Mouse (Mus musculus) liver, postnatal 0 days (tissue): ENCODE data around the gene Tia1. TPM values are rescaled to one million over a fixed set of nuclear protein-coding genes. Genes with fewer than 3 reads are reported as not detected.

Experiments used
- ATAC-seq: fragments of 200-750 bp; cut with Nextera tagmentation; 2 replicates; pipeline ENCODE4 v1.8.0; 2017; ENCODE audit warnings: mild to moderate bottlenecking, moderate library complexity
- DNase-seq: peaks from one replicate; pipeline ENCODE4 v3.0.0-alpha.2; 2016
- H3K27ac ChIP-seq: fragments of 300-500 bp; sonication (generic); 2 replicates; pipeline ENCODE4 v1.5.1; 2014; ENCODE audit warnings: antibody characterized with exemption, moderate library complexity, mild to moderate bottlenecking, low read depth
- H3K27me3 ChIP-seq: fragments of 300-500 bp; sonication (generic); 2 replicates; pipeline ENCODE4 v1.6.1; 2014; ENCODE audit warnings: low read length, control low read depth, mixed read lengths; ENCODE audit not compliant: insufficient read depth
- H3K36me3 ChIP-seq: fragments of 300-500 bp; sonication (generic); replicated peaks from 2 replicates; pipeline ENCODE4 v1.6.1; 2014; ENCODE audit warnings: mild to moderate bottlenecking, control low read depth, low read length, moderate library complexity, mixed read lengths; ENCODE audit not compliant: insufficient read depth
- H3K4me1 ChIP-seq: fragments of 300-500 bp; sonication (generic); 2 replicates; pipeline ENCODE4 v1.6.1; 2014; ENCODE audit warnings: antibody characterized with exemption, mild to moderate bottlenecking, control low read depth; ENCODE audit not compliant: insufficient read depth
- H3K4me2 ChIP-seq: fragments of 300-500 bp; sonication (generic); 2 replicates; pipeline ENCODE4 v1.6.1; 2014; ENCODE audit warnings: low read depth, mild to moderate bottlenecking, low read length, moderate library complexity, mixed read lengths
- H3K4me3 ChIP-seq: fragments of 300-500 bp; sonication (generic); 2 replicates; pipeline ENCODE4 v1.5.1; 2014; ENCODE audit warnings: low read depth, low read length
- H3K9ac ChIP-seq: fragments of 300-500 bp; sonication (generic); replicated peaks from 2 replicates; pipeline ENCODE4 v1.6.1; 2014; ENCODE audit warnings: mild to moderate bottlenecking, moderate library complexity
- H3K9me3 ChIP-seq: fragments of 300-500 bp; sonication (generic); 2 replicates; pipeline ENCODE4 v1.6.1; 2016; ENCODE audit warnings: mild to moderate bottlenecking, control low read depth, low read length, mixed read lengths
- CTCF ChIP-seq: sonication (generic); IDR thresholded peaks from 2 replicates; pipeline ENCODE4 v1.5.1; 2016; ENCODE audit warnings: antibody characterized with exemption, low read depth
- EP300 ChIP-seq: IDR thresholded peaks from 2 replicates; pipeline ENCODE4 v1.6.1; 2016; ENCODE audit warnings: antibody characterized with exemption, low read depth, mild to moderate bottlenecking
- WGBS: fragments of 180-500 bp; shearing (Covaris S2); extraction: QIAGEN DNeasy Blood & Tissue Kit; methylation state at CpG from one replicate; pipeline ENCODE4 v1.1.7; 2014; ENCODE audit not compliant: insufficient replicate concordance; 5-methylcytosine and 5-hydroxymethylcytosine counted together
- polyA plus RNA-seq: library from polyadenylated mRNA; unstranded; fragments of >200 nt; fragmentation: Nextera tagmentation; extraction: Ambion mirVana; gene quantifications from 2 replicates; pipeline ENCODE4 v1.2.1, GENCODE M21; 2015

Tia1 gene
- polyA plus RNA-seq, 1 experiment from 2014 or later, result 17.2 TPM

DNA sequence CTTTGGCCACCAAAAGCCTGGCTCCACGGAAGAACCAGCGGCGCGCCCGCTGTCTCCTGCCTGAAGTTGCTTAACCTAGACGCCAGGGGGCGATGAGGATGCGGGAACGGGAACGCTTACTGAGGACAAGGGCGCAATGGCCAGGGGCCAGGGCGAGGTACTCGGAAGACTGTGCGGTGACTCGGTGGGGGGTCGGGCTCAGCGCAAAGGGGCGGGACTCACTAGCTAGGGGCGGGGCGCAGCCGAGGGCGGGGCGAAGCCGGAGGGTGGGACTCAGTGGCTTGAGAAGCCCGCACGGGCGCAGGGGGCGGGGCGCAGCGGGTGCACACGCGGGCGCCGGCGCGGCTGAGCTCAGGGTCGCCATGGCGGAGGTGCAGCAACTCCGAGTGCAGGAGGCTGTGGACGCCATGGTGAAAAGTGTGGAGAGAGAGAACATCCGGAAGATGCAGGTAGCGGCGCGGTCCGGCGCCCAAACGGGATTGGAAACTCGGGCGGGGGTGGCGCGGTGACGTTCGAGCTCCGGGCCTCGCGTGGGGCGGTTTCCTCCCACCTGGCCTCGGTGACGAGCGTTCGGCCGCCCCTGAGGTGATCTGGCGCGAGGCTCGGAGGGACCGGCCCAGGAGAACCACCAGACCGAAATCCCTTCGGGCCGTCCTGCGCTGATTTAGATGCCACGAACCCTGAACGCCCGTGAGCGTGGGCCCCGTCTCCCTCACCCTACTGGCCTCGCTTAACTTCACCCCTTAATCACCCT, 38.5 kb upstream of the Tia1 start, which contains the start of gene Fam136a:
Gene Fam136a (plus strand): TSS at position 276 of the 754 bp plus-strand sequence.
- Histone ChIP-seq H3K4me3 (peak within 1 kb of the TSS; percentile 86), H3K9ac (peak within 1 kb of the TSS; percentile 80), H3K9me3 (no peaks in the 10 kb centered on the region), H3K4me1 (peaks cover 12% of the 10 kb centered on the region), H3K4me2 (peak within 1 kb of the TSS; percentile 100), H3K27ac (peak within 1 kb of the TSS; percentile 92), H3K27me3 (no peaks in the 10 kb centered on the region), H3K36me3 (peaks cover 7% of the 10 kb centered on the region; the same call in 1 of the 2 replicates)
- peak; percentile 99 for DNase-seq
- peak; percentile 96 for ATAC-seq
- 2% methylated on average over 74 of the region's 76 CpGs for WGBS
- TF ChIP-seq EP300 (no peak), CTCF (peak; percentile 98)

- no peaks in the 10 kb centered on the region for H3K27me3 ChIP-seq
- peak overlapping the region; percentile 92 for H3K27ac ChIP-seq
- DNase-seq, result peak; percentile 57
- H3K36me3 ChIP-seq, result peaks cover 7% of the 10 kb centered on the region; the same call in 1 of the 2 replicates
- peak overlapping the region; percentile 100 for H3K4me2 ChIP-seq
- peak; percentile 48; the same call in 1 of the 2 replicates for ATAC-seq
- TF ChIP-seq EP300, result no peak
- TF ChIP-seq CTCF, result no peak
- peaks cover 16% of the 10 kb centered on the region for H3K4me1 ChIP-seq
- peak overlapping the region; percentile 80 for H3K9ac ChIP-seq
- H3K9me3 ChIP-seq, result no peaks in the 10 kb centered on the region
- peak overlapping the region; percentile 86 for H3K4me3 ChIP-seq
- 34% methylated on average over 25 of the region's 25 CpGs for WGBS
Observed at GRCm38 (mm10) chr6:86366125-86366852, 37.7 kb upstream of the Tia1 start.

DNA sequence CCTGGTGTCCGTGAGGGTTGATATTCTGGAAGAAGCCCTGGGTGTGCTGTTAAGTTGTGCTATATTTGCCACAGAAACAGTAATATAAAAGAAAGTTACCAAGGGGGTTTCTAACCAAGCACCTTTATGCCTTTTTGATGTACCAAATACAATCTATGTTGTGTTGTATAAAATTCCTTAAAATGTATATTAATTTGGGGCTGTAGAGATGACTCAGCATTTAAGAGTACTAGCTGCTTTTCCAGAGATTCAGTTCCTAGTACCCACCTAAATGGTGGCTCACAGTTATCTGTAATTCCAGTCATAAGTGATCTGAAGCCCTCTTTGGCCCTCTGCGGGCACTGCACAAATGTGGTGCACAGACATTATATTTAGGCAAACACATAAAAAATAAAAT, 37.2 kb upstream of the Tia1 start:
- DNase-seq, result no peak
- TF ChIP-seq EP300, result no peak
- no peak for TF ChIP-seq CTCF
- no peaks in the 10 kb centered on the region for H3K9me3 ChIP-seq
- no peaks in the 10 kb centered on the region for H3K27me3 ChIP-seq
- H3K4me2 ChIP-seq, result peak overlapping the region; percentile 100
- H3K9ac ChIP-seq, result no peak overlapping the region
- peaks cover 16% of the 10 kb centered on the region for H3K4me1 ChIP-seq
- 58% methylated on average over 2 of the region's 2 CpGs for WGBS
- no peak overlapping the region; the same call in 1 of the 2 replicates for H3K4me3 ChIP-seq
- no peak for ATAC-seq
- peaks cover 7% of the 10 kb centered on the region; the same call in 1 of the 2 replicates for H3K36me3 ChIP-seq
- peak overlapping the region; percentile 92; the same call in 1 of the 2 replicates for H3K27ac ChIP-seq

- Histone ChIP-seq H3K4me2 (no peak overlapping the region), H3K36me3 (peaks cover 7% of the 10 kb centered on the region; the same call in 1 of the 2 replicates), H3K27ac (no peak overlapping the region), H3K4me3 (no peak overlapping the region), H3K4me1 (peaks cover 23% of the 10 kb centered on the region), H3K9me3 (no peaks in the 10 kb centered on the region), H3K9ac (no peak overlapping the region), H3K27me3 (no peaks in the 10 kb centered on the region)
- DNase-seq (no peak), ATAC-seq (no peak)
- WGBS, result 83% methylated on average over 5 of the region's 5 CpGs
- TF ChIP-seq EP300 (no peak), CTCF (no peak)
Observed at GRCm38 (mm10) chr6:86368479-86368878, 35.5 kb upstream of the Tia1 start.

DNA sequence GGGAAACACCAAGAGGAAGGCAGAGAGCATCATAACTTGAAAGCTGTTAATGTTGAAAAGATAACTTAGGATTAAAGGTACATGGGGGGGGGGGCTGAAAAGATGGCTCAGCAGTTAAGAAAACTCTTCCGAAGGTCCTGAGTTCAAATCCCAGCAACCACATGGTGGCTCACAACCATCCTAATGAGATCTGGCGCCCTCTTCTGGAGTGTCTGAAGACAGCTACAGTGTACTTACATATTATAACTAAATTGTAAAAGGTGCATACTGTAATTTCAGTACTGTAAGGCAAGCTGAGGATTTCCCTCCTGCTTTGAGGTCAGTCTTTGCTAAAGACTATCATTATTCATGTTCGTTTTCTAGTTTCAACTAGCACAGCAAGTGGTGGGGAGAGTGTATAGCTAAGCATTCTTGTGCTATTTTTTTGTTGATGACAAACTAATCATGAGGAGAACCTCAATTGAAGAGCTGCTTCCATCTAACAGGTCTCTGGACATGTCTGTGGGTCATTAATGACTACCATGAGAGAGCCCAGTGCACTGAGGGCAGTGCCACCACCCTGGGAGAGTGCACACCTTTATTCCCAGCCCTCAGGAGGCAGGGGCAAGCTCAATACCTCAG, 33.8 kb upstream of the Tia1 start:
- Histone ChIP-seq H3K27me3 (no peaks in the 10 kb centered on the region), H3K4me2 (peak overlapping the region; percentile 91), H3K27ac (peak overlapping the region; percentile 83; the same call in 1 of the 2 replicates), H3K4me1 (peaks cover 23% of the 10 kb centered on the region), H3K36me3 (peaks cover 7% of the 10 kb centered on the region; the same call in 1 of the 2 replicates), H3K9ac (peak overlapping the region; percentile 74), H3K4me3 (0 out of 2 replicates have a peak overlapping the region, but pooled peaks have one; percentile 69), H3K9me3 (no peaks in the 10 kb centered on the region)
- TF ChIP-seq CTCF (peak; percentile 64), EP300 (no peak)
- DNase-seq (peak; percentile 35), ATAC-seq (no peak)
- WGBS, result 74% methylated on average over 3 of the region's 3 CpGs
